Mouse (Mus musculus) ES-Bruce4 (cell line): ENCODE results near the gene Ap1g1.

Experiments used
- CTCF ChIP-seq: IDR thresholded peaks from one replicate; pipeline ENCODE4 v1.8.1; 2011; ENCODE audit warnings: low read depth, low read length
- EP300 ChIP-seq: IDR thresholded peaks from 2 replicates; pipeline ENCODE4 v1.6.1; 2011; ENCODE audit warnings: low read depth, low read length; ENCODE audit not compliant: insufficient read depth

DNA sequence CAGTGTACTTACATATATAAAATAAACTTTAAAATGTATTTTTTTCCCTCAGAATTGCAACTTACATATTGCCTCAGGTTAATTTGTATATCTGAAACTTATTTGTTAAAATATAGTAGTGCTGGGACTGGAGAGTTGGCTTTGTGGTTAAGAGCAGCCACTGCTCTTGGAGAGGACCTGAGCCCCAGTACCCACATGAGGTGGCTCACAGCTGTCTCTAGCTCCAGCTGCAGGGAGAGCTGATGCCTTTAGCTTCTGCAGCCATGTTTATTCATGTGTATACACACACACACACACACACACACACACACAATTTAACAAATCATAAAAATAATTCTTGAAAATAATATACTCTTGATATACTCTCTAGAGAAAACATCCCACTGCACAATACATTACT, 124.0 kb downstream of the Ap1g1 start:
- TF ChIP-seq CTCF: no peak
- TF ChIP-seq EP300: no peak
